ENCODE assay signal across 8 mouse cellular contexts in the genomic region with DNA sequence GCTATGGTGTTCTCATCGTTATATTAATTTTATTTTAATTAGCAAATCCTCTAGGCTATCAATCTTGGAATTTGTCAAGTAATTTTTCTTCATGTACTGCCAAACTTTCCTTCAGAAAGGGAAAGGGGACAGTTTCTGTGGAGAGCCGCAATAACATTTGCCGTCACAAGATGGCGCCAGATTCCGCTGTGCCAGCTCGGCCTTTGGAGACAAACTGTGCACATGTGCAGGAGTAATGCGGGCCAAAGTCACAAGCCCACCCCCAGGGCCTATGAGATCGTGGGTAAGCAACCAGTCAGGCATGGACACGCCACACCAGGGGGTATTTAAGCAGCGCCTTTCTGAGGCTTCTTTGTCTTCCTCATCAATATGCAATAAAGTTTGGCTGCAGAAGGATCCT.
DNase-seq lines count a peak whose midpoint lies in the region; ATAC-seq and TF ChIP-seq lines count a peak whose summit lies in the region.
"Not testable (repeated sequence)": the region's sequence is repeated elsewhere in the genome, so short reads cannot be mapped to it uniquely, and the experiment has no call there.

No protein-coding gene starts in this region.

- peak; percentile 72 to 88; a peak in 3 of 4 replicates for ATAC-seq in hematopoietic stem cell, adult 5-6 weeks (replicated peaks in 1 of 2; ENCODE audit: insufficient read depth in 1 of 2, low FRiP score in 2 of 2, low TSS enrichment in 1 of 2, low read depth in 1 of 2, poor library complexity in 2 of 2, severe bottlenecking in 2 of 2)
- ATAC-seq in neural tube, embryonic 14.5 days (ENCODE audit: low read depth), result peak; percentile 77; the same call in 1 of the 2 replicates

- not testable (repeated sequence) for H3K4me1 ChIP-seq in embryonic fibroblast, embryonic 13.5 days (ENCODE audit: control insufficient read depth, insufficient read depth, low read length); lung, adult 2 months (ENCODE audit: control insufficient read depth, insufficient read depth, low read length); neural tube, embryonic 14.5 days (ENCODE audit: control insufficient read depth, insufficient read depth, low read length)

- TF ChIP-seq POLR2A in brain, embryonic 14.5 days (IDR thresholded peaks at IDR 0.05; ENCODE audit: borderline replicate concordance, extremely low read depth, insufficient read depth, insufficient read length, poor library complexity, severe bottlenecking); embryonic fibroblast, embryonic 13.5 days (IDR thresholded peaks at IDR 0.05; ENCODE audit: low read depth, low read length); lung, adult 2 months (IDR thresholded peaks at IDR 0.05; ENCODE audit: borderline replicate concordance, extremely low read depth, low read depth, low read length): not testable (repeated sequence)

- peak; percentile 47 for DNase-seq in CD4-positive, CD25-positive, alpha-beta regulatory T cell, adult 2 months (ENCODE audit: low read depth, low spot score)
- peak; percentile 56 for DNase-seq in brain, embryonic 14.5 days (ENCODE audit: low read depth)
- DNase-seq in kidney, postnatal 4 days, result peak; percentile 37 to 50
- peak; percentile 2 for DNase-seq in lung, adult 2 months
- peak; percentile 4 for DNase-seq in telencephalon, adult 2 months (ENCODE audit: low read depth, low spot score)

- 2% methylated on average over 10 of the region's 10 CpGs for WGBS in lung, adult 2 months
- under 1% methylated on average over 10 of the region's 10 CpGs for WGBS in neural tube, embryonic 14.5 days

- H3K9ac ChIP-seq in neural tube, embryonic 14.5 days (replicated peaks; ENCODE audit: low read depth, low read length), result not testable (repeated sequence)

- H3K4me2 ChIP-seq in neural tube, embryonic 14.5 days (ENCODE audit: low read depth, low read length), result not testable (repeated sequence)

- not testable (repeated sequence) for H3K36me3 ChIP-seq in neural tube, embryonic 14.5 days (ENCODE audit: control insufficient read depth, insufficient read depth, low read length)

- not testable (repeated sequence) for H3K27me3 ChIP-seq in neural tube, embryonic 14.5 days (ENCODE audit: control insufficient read depth, insufficient read depth, low read length)

- peak; percentile 92 for TF ChIP-seq CTCF in brain, embryonic 14.5 days (IDR thresholded peaks at IDR 0.05; ENCODE audit: borderline replicate concordance, extremely low read depth, insufficient read depth, insufficient read length)
- peak; percentile 91 for TF ChIP-seq CTCF in embryonic fibroblast, embryonic 13.5 days (IDR thresholded peaks at IDR 0.05; ENCODE audit: borderline replicate concordance, insufficient read depth, low read length)
- TF ChIP-seq CTCF in lung, adult 2 months (IDR thresholded peaks at IDR 0.05; ENCODE audit: insufficient read depth, low read length), result peak; percentile 70

- not testable (repeated sequence) for H3K9me3 ChIP-seq in neural tube, embryonic 14.5 days (ENCODE audit: control insufficient read depth, low read length)

- H3K4me3 ChIP-seq in embryonic fibroblast, embryonic 13.5 days (ENCODE audit: insufficient read depth, low read length); lung, adult 2 months (replicated peaks; ENCODE audit: extremely low read depth, low read depth, low read length); neural tube, embryonic 14.5 days (ENCODE audit: low read depth, low read length): not testable (repeated sequence)

- H3K27ac ChIP-seq in embryonic fibroblast, embryonic 13.5 days (ENCODE audit: insufficient read depth, low read length); neural tube, embryonic 14.5 days (ENCODE audit: low read depth, low read length): not testable (repeated sequence)

Comparison
In these comparisons a context has a peak if more than half of its experiments do, and no peak if none do; other contexts are left out.
1. DNase-seq: peak in every context shown above with its lines; median percentile 56 in brain, embryonic 14.5 days; 47 in CD4-positive, CD25-positive, alpha-beta regulatory T cell, adult 2 months; 44 in kidney, postnatal 4 days; 4 in telencephalon, adult 2 months; 2 in lung, adult 2 months.